Mouse (Mus musculus) C2C12 (cell line): ENCODE data around the gene Nrp1. TPM values are rescaled to one million over a fixed set of nuclear protein-coding genes. Genes with fewer than 3 reads are reported as not detected.

ENCODE experiments used
- H3K27me3 ChIP-seq: one replicate; pipeline ENCODE4 v1.6.1; 2011; ENCODE audit not compliant: control insufficient read depth, insufficient read depth, insufficient read length
- H3K36me3 ChIP-seq: one replicate; pipeline ENCODE4 v1.6.1; 2011; ENCODE audit not compliant: control insufficient read depth, insufficient read depth
- H3K4me3 ChIP-seq: one replicate; pipeline ENCODE4 v1.5.1; 2011; ENCODE audit warnings: mild to moderate bottlenecking, control low read depth; ENCODE audit not compliant: poor library complexity, insufficient read depth, severe bottlenecking
- H3K79me2 ChIP-seq: one replicate; pipeline ENCODE4 v1.6.1; 2011; ENCODE audit not compliant: control insufficient read depth, insufficient read depth
- H3K79me3 ChIP-seq: one replicate; pipeline ENCODE4 v1.6.1; 2011; ENCODE audit warnings: low read depth, control low read depth
- H3ac ChIP-seq: one replicate; pipeline ENCODE3; 2011; ENCODE audit warnings: low read depth; ENCODE audit not compliant: control insufficient read depth, insufficient read length
- CEBPB ChIP-seq: IDR thresholded peaks from one replicate; pipeline ENCODE4 v1.6.1; 2011; ENCODE audit warnings: low read depth, mild to moderate bottlenecking, control low read depth, moderate library complexity
- CTCF ChIP-seq: IDR thresholded peaks from one replicate; pipeline ENCODE4 v1.5.1; 2011; ENCODE audit not compliant: control insufficient read depth, insufficient read depth, insufficient read length
- FOSL1 ChIP-seq: IDR thresholded peaks from one replicate; pipeline ENCODE4 v1.8.0; 2011; ENCODE audit warnings: mild to moderate bottlenecking, low read length; ENCODE audit not compliant: poor library complexity, insufficient read depth, severe bottlenecking
- MAX ChIP-seq: IDR thresholded peaks from one replicate; pipeline ENCODE4 v1.6.1; 2011; ENCODE audit warnings: mild to moderate bottlenecking, control low read depth
- MYOD1 ChIP-seq: IDR thresholded peaks from one replicate; pipeline ENCODE4 v1.6.1; 2011; ENCODE audit warnings: low read depth; ENCODE audit not compliant: control insufficient read depth, insufficient read length
- MYOG ChIP-seq: IDR thresholded peaks from one replicate; pipeline ENCODE4 v1.6.1; 2011; ENCODE audit not compliant: control insufficient read depth, insufficient read length; ENCODE audit errors: extremely low read depth
- USF1 ChIP-seq: IDR thresholded peaks from one replicate; pipeline ENCODE4 v1.6.1; 2011; ENCODE audit warnings: low read depth, mild to moderate bottlenecking, control low read depth, moderate library complexity
- polyA plus RNA-seq: library from polyadenylated mRNA; unstranded; fragments of >200 nt; fragmentation: generic; extraction: Trizol; gene quantifications from one replicate; pipeline ENCODE4 v1.2.1, GENCODE M21; 2012; ENCODE audit warnings: missing spikeins

Gene Nrp1
- polyA plus RNA-seq, 1 experiment: 19.1 TPM

DNA sequence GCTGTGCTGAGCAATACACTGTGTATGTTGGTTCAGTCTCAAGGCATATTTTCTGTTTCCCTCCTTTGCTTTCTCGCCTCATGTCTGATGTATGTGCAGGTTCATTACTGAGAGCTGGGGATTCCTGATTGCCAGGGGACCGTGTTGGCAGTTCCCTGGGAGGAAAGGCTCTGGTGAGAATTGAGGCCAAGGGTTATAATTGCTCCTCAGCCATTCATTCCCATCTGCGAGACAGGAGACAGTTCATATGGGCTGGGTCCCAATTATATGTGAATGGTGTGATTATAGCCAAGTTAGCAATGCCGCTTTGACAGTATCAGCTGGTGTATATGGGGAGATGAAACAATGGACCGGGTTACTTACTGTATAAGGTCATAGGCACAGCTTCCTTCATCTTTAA is 14.3 kb downstream of the Nrp1 start:
- no peak overlapping the region for H3K4me3 ChIP-seq
- H3ac ChIP-seq: no peak overlapping the region
- peaks cover 77% of the 10 kb centered on the region for H3K79me2 ChIP-seq
- H3K36me3 ChIP-seq: peaks cover 3% of the 10 kb centered on the region
- TF ChIP-seq MYOG: no peak
- TF ChIP-seq FOSL1: no peak
- TF ChIP-seq CEBPB: no peak
- no peak for TF ChIP-seq MYOD1
- TF ChIP-seq MAX: no peak
- TF ChIP-seq CTCF: no peak
- TF ChIP-seq USF1: no peak
- peaks cover 10% of the 10 kb centered on the region for H3K79me3 ChIP-seq
- no peaks in the 10 kb centered on the region for H3K27me3 ChIP-seq

DNA sequence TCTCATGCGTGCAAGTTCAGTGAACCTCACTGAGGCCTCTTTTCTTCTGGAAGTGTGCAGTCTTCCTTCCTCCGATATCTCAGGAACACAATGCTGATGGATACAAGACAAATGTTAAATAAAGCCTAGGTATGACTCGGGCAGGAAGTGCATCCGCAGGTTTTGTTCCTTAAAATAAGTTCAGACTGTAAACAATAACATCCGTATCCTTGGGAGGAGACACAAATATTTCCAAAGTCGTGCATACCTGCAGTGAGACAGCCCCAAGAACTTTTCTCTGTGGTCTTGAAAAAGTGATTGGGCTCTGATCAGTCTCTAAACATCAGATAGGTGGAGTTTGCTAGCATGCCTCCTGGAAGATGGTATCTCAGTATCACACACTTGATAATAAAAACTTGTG is 15.0 kb downstream of the Nrp1 start:
- TF ChIP-seq FOSL1: no peak
- TF ChIP-seq MAX: no peak
- TF ChIP-seq USF1: no peak
- TF ChIP-seq MYOD1: no peak
- TF ChIP-seq CTCF: no peak
- TF ChIP-seq MYOG: no peak
- no peak for TF ChIP-seq CEBPB
- Histone ChIP-seq H3K27me3 (no peaks in the 10 kb centered on the region), H3K79me3 (peaks cover 10% of the 10 kb centered on the region), H3K4me3 (no peak overlapping the region), H3K79me2 (peaks cover 84% of the 10 kb centered on the region), H3K36me3 (peaks cover 3% of the 10 kb centered on the region), H3ac (no peak overlapping the region)

DNA sequence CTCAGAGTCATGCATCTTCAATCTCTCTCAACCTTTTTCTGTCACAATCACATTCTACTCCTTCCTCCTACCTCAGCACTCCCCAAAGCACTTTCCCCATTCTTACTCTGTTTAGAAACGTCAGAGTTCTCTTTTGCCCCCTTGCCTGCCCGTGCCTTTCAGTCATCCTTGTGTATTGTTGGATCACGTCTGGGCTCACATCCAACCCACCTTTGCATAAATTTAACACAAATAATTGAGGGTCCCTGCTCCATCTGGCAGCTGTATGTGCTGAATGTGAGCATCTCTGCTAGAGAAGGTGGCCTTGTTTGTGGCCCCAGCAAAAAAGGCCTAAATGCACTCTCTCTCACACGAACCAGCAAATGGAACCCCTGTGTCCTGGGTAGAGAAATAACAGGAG is 16.9 kb downstream of the Nrp1 start:
- Histone ChIP-seq H3K27me3 (no peaks in the 10 kb centered on the region), H3K79me3 (peaks cover 12% of the 10 kb centered on the region), H3K36me3 (peaks cover 3% of the 10 kb centered on the region), H3ac (no peak overlapping the region), H3K79me2 (peaks cover 87% of the 10 kb centered on the region), H3K4me3 (no peak overlapping the region)
- TF ChIP-seq MYOG (no peak), MAX (no peak), USF1 (no peak), MYOD1 (no peak)

DNA sequence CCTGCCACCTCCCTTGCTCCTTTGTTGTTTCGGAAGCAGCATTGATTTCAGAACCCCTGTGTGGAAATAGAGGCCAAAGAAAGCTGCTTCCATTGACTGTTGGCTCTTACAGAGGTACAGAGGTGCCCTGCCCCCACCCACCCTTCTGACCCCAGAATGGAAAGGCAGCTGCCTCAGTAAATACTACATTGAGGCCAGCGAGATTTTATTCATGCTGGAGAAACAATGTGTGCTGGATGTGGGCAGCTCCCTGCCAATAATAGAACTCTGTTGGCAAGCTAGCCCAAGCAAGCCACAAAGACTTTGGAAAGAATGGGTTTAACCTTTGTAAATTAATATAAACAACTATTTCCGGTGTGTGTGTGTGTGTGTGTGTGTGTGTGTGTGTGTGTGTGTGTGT is 24.8 kb downstream of the Nrp1 start:
- H3ac ChIP-seq: no peak overlapping the region
- H3K79me2 ChIP-seq: peaks cover 57% of the 10 kb centered on the region
- H3K36me3 ChIP-seq: no peaks in the 10 kb centered on the region
- TF ChIP-seq MYOD1: no peak
- TF ChIP-seq MYOG: no peak
- TF ChIP-seq CTCF: no peak
- TF ChIP-seq USF1: no peak
- TF ChIP-seq CEBPB: no peak
- no peak for TF ChIP-seq MAX
- TF ChIP-seq FOSL1: no peak
- no peaks in the 10 kb centered on the region for H3K27me3 ChIP-seq
- H3K79me3 ChIP-seq: peaks cover 12% of the 10 kb centered on the region
- no peak overlapping the region for H3K4me3 ChIP-seq

DNA sequence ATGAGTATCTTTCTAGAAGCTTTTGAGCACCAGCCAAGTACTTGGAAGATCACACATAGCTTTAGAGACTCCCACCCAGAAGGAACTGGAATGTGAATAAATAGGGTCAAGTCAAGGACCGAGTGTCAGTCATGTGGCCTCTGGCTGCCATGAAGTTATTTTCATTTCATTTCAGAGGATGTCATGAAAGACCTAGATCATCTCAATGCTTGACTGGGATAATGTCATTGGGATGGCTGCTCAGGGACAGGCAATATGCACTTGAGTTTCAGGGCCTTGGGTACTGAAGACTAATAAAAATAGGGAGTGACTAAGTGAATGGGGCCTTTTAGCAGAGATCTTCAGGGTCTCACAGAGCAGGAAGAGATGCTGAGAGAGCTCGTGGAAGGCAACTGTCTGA is 26.0 kb downstream of the Nrp1 start:
- TF ChIP-seq USF1 (no peak), CTCF (no peak), FOSL1 (no peak), MYOG (no peak), CEBPB (no peak), MYOD1 (no peak), MAX (no peak)
- Histone ChIP-seq H3K4me3 (no peak overlapping the region), H3K27me3 (no peaks in the 10 kb centered on the region), H3K36me3 (no peaks in the 10 kb centered on the region), H3ac (no peak overlapping the region), H3K79me2 (peaks cover 57% of the 10 kb centered on the region), H3K79me3 (peaks cover 9% of the 10 kb centered on the region)

DNA sequence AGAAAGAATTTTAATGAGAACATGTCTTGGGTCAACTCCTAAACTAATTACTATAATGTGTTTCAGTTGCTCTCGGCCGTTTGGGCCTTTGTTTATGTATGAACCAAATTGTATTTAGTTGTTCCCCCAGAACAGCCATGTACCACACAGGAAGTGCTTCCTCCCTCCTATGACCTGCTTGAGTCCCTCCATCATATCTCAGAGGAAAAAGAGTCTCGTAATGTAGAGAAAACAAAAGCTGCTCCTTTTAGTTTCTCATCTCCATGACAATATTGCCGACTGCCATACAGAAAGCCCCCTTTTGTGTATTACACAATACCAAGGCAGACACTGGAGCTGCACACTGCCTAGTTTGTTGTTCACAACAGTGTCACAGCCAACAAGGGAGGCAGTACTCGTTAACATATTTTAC is 26.5 kb downstream of the Nrp1 start:
- Histone ChIP-seq H3K36me3 (no peaks in the 10 kb centered on the region), H3K27me3 (no peaks in the 10 kb centered on the region), H3K79me2 (peaks cover 57% of the 10 kb centered on the region), H3ac (no peak overlapping the region), H3K79me3 (peaks cover 9% of the 10 kb centered on the region), H3K4me3 (no peak overlapping the region)
- TF ChIP-seq FOSL1: no peak
- TF ChIP-seq USF1: no peak
- no peak for TF ChIP-seq MAX
- no peak for TF ChIP-seq MYOG
- no peak for TF ChIP-seq CTCF
- no peak for TF ChIP-seq MYOD1
- TF ChIP-seq CEBPB: no peak
